Mouse (Mus musculus) intestine, embryonic 16.5 days (tissue): ENCODE results near the gene Dnali1. TPM values are rescaled to one million over a fixed set of nuclear protein-coding genes. Genes with fewer than 3 reads are reported as not detected.

Experiments
- ATAC-seq: fragments of 200-750 bp; cut with Nextera tagmentation; 2 replicates; pipeline ENCODE4 v1.8.0; 2017; ENCODE audit warnings: moderate TSS enrichment, moderate library complexity
- H3K27ac ChIP-seq: fragments of 300-500 bp; sonication (generic); 2 replicates; pipeline ENCODE4 v1.5.1; 2014; ENCODE audit warnings: mild to moderate bottlenecking, low read length
- H3K27me3 ChIP-seq: fragments of 300-500 bp; sonication (generic); replicated peaks from 2 replicates; pipeline ENCODE4 v1.6.1; 2014; ENCODE audit warnings: low read length, control low read depth, mixed read lengths; ENCODE audit not compliant: control insufficient read depth, insufficient read depth
- H3K36me3 ChIP-seq: fragments of 300-500 bp; sonication (generic); 2 replicates; pipeline ENCODE4 v1.6.1; 2014; ENCODE audit warnings: low read length, control low read depth; ENCODE audit not compliant: control insufficient read depth, insufficient read depth
- H3K4me1 ChIP-seq: fragments of 300-500 bp; sonication (generic); 2 replicates; pipeline ENCODE4 v1.6.1; 2014; ENCODE audit warnings: low read length, control low read depth, mixed read lengths; ENCODE audit not compliant: control insufficient read depth, insufficient read depth
- H3K4me2 ChIP-seq: fragments of 300-500 bp; sonication (generic); 2 replicates; pipeline ENCODE4 v1.6.1; 2014; ENCODE audit warnings: low read depth, low read length, control low read depth
- H3K4me3 ChIP-seq: fragments of 300-500 bp; sonication (generic); 2 replicates; pipeline ENCODE4 v1.5.1; 2014; ENCODE audit warnings: mild to moderate bottlenecking, low read length
- H3K9ac ChIP-seq: fragments of 300-500 bp; sonication (generic); 2 replicates; pipeline ENCODE4 v1.6.1; 2014; ENCODE audit warnings: low read depth, low read length
- H3K9me3 ChIP-seq: fragments of 300-500 bp; sonication (generic); 2 replicates; pipeline ENCODE4 v1.6.1; 2016; ENCODE audit warnings: low read length, control low read depth; ENCODE audit not compliant: control insufficient read depth
- WGBS: fragments of 180-500 bp; shearing (Covaris S2); extraction: QIAGEN DNeasy Blood & Tissue Kit; methylation state at CpG from one replicate; pipeline ENCODE4 v1.1.7; 2014; 5-methylcytosine and 5-hydroxymethylcytosine counted together
- polyA plus RNA-seq: library from polyadenylated mRNA; unstranded; fragments of >200 nt; fragmentation: Nextera tagmentation; extraction: Ambion mirVana; gene quantifications from 2 replicates; pipeline ENCODE4 v1.2.1, GENCODE M21; 2015

Dnali1 gene
- not detected in 2 replicates for polyA plus RNA-seq

- peak; percentile 38 for ATAC-seq
- 0 out of 2 replicates have a peak, but pooled peaks cover 3% of the 10 kb centered on the region for H3K27me3 ChIP-seq
- peak within 1 kb of the TSS; percentile 93 for H3K4me3 ChIP-seq
- no peaks in the 10 kb centered on the region for H3K9me3 ChIP-seq
- peak within 1 kb of the TSS; percentile 90 for H3K9ac ChIP-seq
- peak within 1 kb of the TSS; percentile 65 for H3K27ac ChIP-seq
- H3K4me2 ChIP-seq: peak within 1 kb of the TSS; percentile 90
- H3K4me1 ChIP-seq: peaks cover 14% of the 10 kb centered on the region
- 1% methylated on average over 26 of the region's 26 CpGs for WGBS
- H3K36me3 ChIP-seq: 0 out of 2 replicates have a peak, but pooled peaks cover 4% of the 10 kb centered on the region
Measured at GRCm38 (mm10) chr4:125065517-125066307, at the start of gene Dnali1. Gene Dnali1, minus strand, starts transcription at chr4:125065703.

- Histone ChIP-seq H3K27me3 (no peaks in the 10 kb centered on the region), H3K27ac (peak overlapping the region; percentile 76; the same call in 1 of the 2 replicates), H3K9me3 (no peaks in the 10 kb centered on the region), H3K4me2 (no peak overlapping the region), H3K4me3 (no peak overlapping the region), H3K9ac (peak overlapping the region; percentile 22; the same call in 1 of the 2 replicates), H3K36me3 (peaks cover 2% of the 10 kb centered on the region; the same call in 1 of the 2 replicates), H3K4me1 (peaks cover 28% of the 10 kb centered on the region)
- peak; percentile 13 for ATAC-seq
- WGBS: 79% methylated on average over 4 of the region's 4 CpGs
Measured at GRCm38 (mm10) chr4:125115081-125115480, 49.6 kb upstream of the Dnali1 start.

DNA sequence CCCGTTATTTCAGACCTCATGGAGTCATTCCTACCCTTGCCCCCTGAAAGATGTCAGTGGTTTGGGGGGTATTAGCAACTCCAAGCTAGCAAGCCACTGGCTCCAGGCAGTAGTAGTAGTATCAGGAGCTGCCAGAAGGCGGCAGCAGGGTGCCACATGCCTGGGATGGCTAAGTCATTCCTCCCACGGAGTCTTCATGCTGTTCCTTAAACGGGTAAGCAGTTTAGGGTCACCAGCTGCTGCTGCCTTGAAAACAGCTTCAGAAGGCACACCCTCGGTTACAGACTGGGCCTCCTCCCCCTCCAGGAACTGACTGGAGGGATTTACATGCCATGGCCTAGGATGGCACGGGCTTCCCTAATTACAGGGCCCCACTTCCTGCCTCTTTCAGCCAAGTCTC lies 49.1 kb upstream of the Dnali1 start:
- Histone ChIP-seq H3K9ac (peak overlapping the region; percentile 22; the same call in 1 of the 2 replicates), H3K4me2 (no peak overlapping the region)
- peak; percentile 42 for ATAC-seq

DNA sequence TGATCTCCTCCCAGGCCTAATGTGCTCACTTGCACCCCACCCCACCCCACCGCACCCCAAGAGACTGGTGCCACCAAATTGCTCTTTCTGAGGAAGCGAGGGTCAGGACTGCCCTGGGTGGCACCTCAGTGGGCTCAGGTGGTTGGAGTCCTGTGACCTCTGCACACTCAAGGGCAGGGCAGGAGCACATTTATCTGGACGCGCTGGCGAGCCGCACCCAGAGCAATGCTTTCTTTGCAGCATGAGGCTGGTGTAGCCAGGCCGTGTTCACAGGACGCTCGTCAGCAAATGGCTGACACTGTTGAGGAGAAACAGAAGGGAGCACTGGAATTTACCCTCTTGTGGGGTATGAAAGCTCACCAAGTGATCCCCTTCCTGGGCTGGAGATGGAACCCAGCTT lies 39.9 kb upstream of the Dnali1 start:
- H3K9ac ChIP-seq: no peak overlapping the region
- H3K36me3 ChIP-seq: peaks cover 6% of the 10 kb centered on the region
- ATAC-seq: no peak
- no peak overlapping the region for H3K4me3 ChIP-seq
- no peak overlapping the region for H3K4me2 ChIP-seq
- no peak overlapping the region for H3K27ac ChIP-seq
- no peaks in the 10 kb centered on the region for H3K27me3 ChIP-seq
- 82% methylated on average over 9 of the region's 9 CpGs for WGBS
- H3K4me1 ChIP-seq: no peaks in the 10 kb centered on the region
- no peaks in the 10 kb centered on the region for H3K9me3 ChIP-seq

More for the DNA sequence above, 49.1 kb upstream of the Dnali1 start:
- peak overlapping the region; percentile 27; the same call in 1 of the 2 replicates for H3K27ac ChIP-seq
- H3K9me3 ChIP-seq: no peaks in the 10 kb centered on the region
- peaks cover 1% of the 10 kb centered on the region; the same call in 1 of the 2 replicates for H3K36me3 ChIP-seq
- WGBS: 8% methylated on average over 6 of the region's 6 CpGs
- H3K27me3 ChIP-seq: no peaks in the 10 kb centered on the region
- peaks cover 28% of the 10 kb centered on the region for H3K4me1 ChIP-seq
- no peak overlapping the region for H3K4me3 ChIP-seq

DNA sequence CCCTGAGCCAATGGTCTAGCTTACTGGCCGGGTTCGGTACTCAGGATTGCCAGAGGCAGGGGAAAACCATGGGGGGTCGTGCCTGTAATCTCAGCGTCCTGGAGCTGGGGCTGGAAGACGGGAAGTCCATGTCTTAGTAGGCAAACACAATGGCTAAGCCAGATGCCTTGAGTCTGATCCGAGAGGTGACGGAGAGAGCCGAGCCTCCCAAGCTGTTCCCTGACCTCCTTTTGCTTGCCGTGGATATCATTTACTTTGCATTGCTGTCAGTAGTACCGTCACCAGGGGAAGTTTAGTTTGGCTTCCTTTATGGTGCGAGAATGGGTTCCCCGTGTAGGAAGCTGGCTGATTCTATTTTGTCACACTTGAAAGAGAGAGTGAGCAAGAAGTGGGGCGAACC lies 35.8 kb upstream of the Dnali1 start:
- WGBS: 84% methylated on average over 13 of the region's 13 CpGs
- Histone ChIP-seq H3K27ac (no peak overlapping the region), H3K4me1 (no peaks in the 10 kb centered on the region), H3K27me3 (no peaks in the 10 kb centered on the region), H3K9me3 (no peaks in the 10 kb centered on the region), H3K4me3 (no peak overlapping the region), H3K4me2 (no peak overlapping the region), H3K36me3 (peaks cover 6% of the 10 kb centered on the region), H3K9ac (no peak overlapping the region)
- ATAC-seq: no peak

- Histone ChIP-seq H3K36me3 (peaks cover 4% of the 10 kb centered on the region), H3K9me3 (no peaks in the 10 kb centered on the region)
- 6% methylated on average over 8 of the region's 8 CpGs for WGBS
Measured at GRCm38 (mm10) chr4:125099458-125099857, 34.0 kb upstream of the Dnali1 start.

DNA sequence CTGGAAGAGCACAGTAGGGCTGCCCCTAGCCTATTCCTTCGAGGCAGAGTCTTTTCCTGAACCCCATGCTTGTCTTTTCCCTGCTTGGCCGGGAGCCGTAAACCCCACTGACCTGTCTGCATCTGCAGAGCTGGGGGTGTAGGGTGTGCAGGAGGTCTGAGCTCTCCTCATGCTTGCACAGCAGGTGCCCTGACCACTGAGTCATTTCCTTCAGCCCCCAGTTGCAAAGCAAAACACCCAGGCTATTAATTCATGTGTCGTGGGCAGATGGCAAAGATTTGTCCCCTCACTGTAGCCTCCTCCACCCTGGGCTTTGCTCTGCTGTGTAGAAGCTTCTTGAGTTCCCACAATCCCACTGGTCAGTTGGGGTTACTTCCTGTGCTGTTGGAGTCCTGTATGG lies 31.9 kb upstream of the Dnali1 start:
- Histone ChIP-seq H3K36me3 (peaks cover 3% of the 10 kb centered on the region; the same call in 1 of the 2 replicates), H3K4me1 (no peaks in the 10 kb centered on the region), H3K4me2 (no peak overlapping the region), H3K4me3 (no peak overlapping the region), H3K27me3 (no peaks in the 10 kb centered on the region), H3K27ac (no peak overlapping the region), H3K9ac (no peak overlapping the region), H3K9me3 (no peaks in the 10 kb centered on the region)
- WGBS: 82% methylated on average over 4 of the region's 4 CpGs
- ATAC-seq: no peak

More at GRCm38 (mm10) chr4:125099458-125099857, 34.0 kb upstream of the Dnali1 start:
- peak; percentile 82 for ATAC-seq
- H3K4me2 ChIP-seq: no peak overlapping the region
- H3K27ac ChIP-seq: no peak overlapping the region
- no peaks in the 10 kb centered on the region for H3K27me3 ChIP-seq
- H3K4me1 ChIP-seq: no peaks in the 10 kb centered on the region
- no peak overlapping the region for H3K4me3 ChIP-seq
- no peak overlapping the region for H3K9ac ChIP-seq

DNA sequence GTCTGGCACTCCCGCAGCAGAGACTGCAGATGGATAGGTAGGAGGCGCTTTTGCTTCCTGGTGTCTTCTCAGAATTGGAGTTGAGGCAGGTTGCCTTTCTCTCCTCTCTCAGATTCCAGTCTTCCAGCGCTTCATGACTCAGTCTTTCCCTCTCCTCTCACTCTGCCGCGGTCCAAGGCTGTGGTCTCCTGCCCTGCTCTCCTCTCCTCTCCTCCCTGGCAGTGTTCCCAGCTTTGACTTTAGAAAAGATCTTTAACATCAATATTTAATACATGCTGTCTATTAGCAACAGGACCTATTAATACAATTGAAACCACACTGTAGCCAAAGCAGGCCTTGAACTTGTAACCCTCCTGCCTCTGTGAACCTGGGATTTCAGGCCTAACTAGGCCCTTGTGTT lies 30.6 kb upstream of the Dnali1 start:
- Histone ChIP-seq H3K9me3 (no peaks in the 10 kb centered on the region), H3K36me3 (peaks cover 6% of the 10 kb centered on the region; the same call in 1 of the 2 replicates), H3K4me2 (no peak overlapping the region), H3K27me3 (no peaks in the 10 kb centered on the region), H3K4me1 (no peaks in the 10 kb centered on the region), H3K27ac (no peak overlapping the region), H3K4me3 (no peak overlapping the region), H3K9ac (no peak overlapping the region)
- WGBS: 81% methylated on average over 5 of the region's 5 CpGs
- no peak for ATAC-seq

DNA sequence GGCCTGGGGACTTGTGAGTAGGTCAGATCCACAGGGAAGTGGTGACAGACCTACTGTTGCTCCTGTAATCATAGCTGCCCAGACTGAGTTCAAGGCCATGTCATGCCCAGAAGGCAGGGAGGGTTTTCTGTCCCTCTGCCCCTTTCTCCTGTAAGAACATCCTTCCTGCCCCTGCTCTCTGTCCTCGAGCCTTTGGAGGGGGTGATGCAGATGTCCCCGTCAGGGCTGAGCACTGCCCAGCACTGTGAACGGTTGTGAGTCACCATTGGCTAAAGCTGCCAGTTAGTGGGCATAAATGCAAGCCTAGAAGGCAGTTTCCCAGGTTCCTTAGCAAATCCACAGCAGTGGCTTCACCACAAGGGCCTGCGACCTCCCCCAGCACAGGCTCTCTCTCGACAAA lies 27.5 kb upstream of the Dnali1 start:
- peaks cover 18% of the 10 kb centered on the region; the same call in 1 of the 2 replicates for H3K36me3 ChIP-seq
- H3K27ac ChIP-seq: no peak overlapping the region
- H3K4me3 ChIP-seq: no peak overlapping the region
- H3K9me3 ChIP-seq: no peaks in the 10 kb centered on the region
- WGBS: 87% methylated on average over 5 of the region's 5 CpGs
- H3K27me3 ChIP-seq: no peaks in the 10 kb centered on the region
- H3K4me1 ChIP-seq: no peaks in the 10 kb centered on the region
- H3K4me2 ChIP-seq: no peak overlapping the region
- no peak overlapping the region for H3K9ac ChIP-seq
- no peak for ATAC-seq
